Mouse (Mus musculus) kidney, adult 8-10 months (tissue): Measurements from ENCODE around the gene F12.
A peak's percentile ranks its signal among the peaks of the same experiment; 100 is the strongest.

Experiments
- DNase-seq, 2 experiments: peaks; one replicate each; pipeline ENCODE4 v3.0.0; 2022

The F12 gene

DNA sequence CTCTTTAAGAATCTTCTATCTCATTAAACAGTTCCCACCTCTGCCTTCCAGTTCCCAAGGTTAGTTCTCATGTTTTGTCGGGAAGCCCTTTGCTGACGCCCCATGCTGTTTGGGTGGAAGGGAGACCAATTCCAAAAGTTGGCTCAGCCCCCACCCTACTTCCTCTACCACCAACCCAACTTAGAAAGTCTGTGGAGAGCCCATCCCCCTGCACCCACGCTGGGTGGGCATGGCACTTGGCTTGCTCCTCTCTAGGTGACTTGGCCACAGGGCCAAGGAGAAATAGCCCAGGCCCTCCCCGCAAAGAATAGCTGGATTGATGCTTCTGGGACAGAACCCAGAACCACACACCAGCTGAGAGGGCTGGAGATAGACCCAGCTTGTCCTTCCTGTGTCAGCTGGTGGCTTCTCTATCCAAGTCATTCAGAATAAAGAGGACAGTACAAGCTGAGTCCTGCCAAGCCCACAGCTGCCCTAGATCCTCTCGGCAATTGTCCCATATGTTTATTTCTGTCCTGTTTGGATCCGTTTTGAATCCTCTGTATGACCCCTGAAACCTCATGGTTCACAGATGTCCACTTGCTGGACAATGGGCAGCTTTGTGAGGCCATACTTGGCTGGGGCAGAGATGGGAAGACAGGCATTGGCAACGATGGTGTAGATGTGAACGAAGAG, 55.4 kb downstream of the F12 start:
- DNase-seq = no peak

DNA sequence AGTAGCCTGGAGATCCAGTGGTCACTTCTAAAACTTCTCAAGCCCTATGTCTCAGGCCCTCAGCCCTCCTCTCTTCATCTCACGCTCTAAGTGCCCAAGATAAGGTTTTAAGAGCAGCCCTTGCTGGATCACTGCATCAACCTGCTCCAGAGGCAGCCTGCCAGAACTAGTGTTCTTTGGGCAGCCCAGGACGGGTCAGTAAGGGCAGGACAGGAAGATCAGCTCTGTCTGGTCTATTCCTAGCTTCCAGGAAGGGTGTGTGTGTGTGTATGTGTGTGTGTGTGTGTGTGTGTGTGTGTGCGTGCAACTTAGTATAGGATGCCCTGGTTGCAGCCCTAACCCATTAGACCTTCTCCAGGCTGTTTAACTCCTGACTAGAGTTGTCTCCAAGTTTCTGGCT, 56.4 kb downstream of the F12 start:
- DNase-seq = peak; percentile 58 to 68

DNA sequence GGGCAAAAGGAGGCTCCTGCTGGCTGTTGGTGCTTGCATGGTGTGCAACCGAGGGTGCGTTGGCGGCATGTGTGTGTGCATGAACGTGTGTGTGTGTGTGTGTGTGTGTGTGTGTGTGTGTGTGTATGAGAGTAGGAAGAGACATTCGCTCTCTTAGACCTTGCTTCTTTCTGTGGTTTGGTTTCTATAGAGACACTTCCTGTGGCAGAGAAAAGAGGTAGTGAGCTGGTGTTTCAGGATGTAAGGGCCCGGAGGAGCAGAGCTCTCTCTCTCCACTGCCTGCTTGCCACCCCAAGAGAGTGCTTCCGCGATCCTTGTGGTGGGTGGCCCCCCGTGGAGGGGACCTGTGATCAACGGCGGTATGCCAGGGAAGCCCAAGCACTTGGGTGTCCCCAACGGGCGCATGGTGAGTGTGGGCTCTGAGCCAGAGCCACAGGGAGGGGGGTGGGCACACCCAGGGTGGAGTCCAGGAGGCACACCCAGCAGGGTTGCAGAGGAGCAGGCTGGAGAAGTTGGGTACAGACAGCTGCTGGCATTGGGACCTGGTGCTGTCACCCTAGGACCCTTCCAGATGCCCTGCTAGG, 57.0 kb downstream of the F12 start, which contains the start of gene Rgs14:
Gene Rgs14, plus strand, starts transcription at position 202 of the 584 bp plus-strand sequence.
- no peak for DNase-seq

DNA sequence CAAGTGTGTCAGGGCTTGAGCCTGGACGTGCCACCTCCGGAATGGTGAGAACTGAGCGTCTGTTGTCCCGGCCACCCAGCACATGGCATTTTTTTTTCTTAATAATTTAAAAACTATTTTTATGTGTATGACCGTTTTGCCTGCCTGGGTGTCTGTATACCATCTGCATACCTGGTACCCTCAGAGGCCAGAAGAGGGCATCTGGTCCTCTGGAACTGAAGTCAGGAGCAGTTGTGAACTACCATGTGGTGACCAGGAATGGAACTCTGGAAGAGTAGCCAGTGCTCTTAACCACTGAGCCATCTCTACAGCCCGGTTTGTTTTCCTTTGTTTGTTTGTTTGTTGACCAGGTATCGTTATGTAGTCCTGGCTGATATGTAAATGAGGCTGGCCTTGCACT, 58.2 kb downstream of the F12 start:
- DNase-seq = peak in 1 of 2 experiments; percentile 45
